Mouse (Mus musculus): ENCODE data around the gene Gm16867. TPM values are rescaled to one million over a fixed set of nuclear protein-coding genes. Genes with fewer than 3 reads are reported as not detected.
"Not testable (repeated sequence)": the region's sequence is repeated elsewhere in the genome, so short reads cannot be mapped to it uniquely, and the experiment has no call there.

The Gm16867 gene
- polyA plus RNA-seq (2014; fragmentation: Nextera tagmentation; extraction: Ambion mirVana) = not detected in 2 replicates

GRCm38 (mm10) chr14:69503174-69503573 is at the start of gene Gm16867:
Gene Gm16867 (minus strand): TSS chr14:69503362.
- H3K27me3 ChIP-seq (replicated peaks; ENCODE audit: control insufficient read depth, insufficient read depth, low read length); H3K9ac ChIP-seq (ENCODE audit: low read depth, low read length); DNase-seq (ENCODE audit: low spot score); H3K27ac ChIP-seq (ENCODE audit: low read depth, low read length); H3K4me2 ChIP-seq; H3K9me3 ChIP-seq (ENCODE audit: control insufficient read depth, low read length); H3K4me1 ChIP-seq (replicated peaks; ENCODE audit: control insufficient read depth, insufficient read depth, low read length); H3K4me3 ChIP-seq (ENCODE audit: low read depth, low read length); H3K36me3 ChIP-seq (ENCODE audit: control insufficient read depth, insufficient read depth, low read length): not testable (repeated sequence)
- WGBS = no CpG with 5 or more reads among the region's 29 CpGs
- ATAC-seq (replicated peaks; ENCODE audit: low FRiP score) = peak; percentile 97

- not testable (repeated sequence) for H3K27me3 ChIP-seq (replicated peaks; ENCODE audit: control insufficient read depth, insufficient read depth, low read length); H3K36me3 ChIP-seq (ENCODE audit: control insufficient read depth, insufficient read depth, low read length); H3K9me3 ChIP-seq (ENCODE audit: control insufficient read depth, low read length); ATAC-seq (replicated peaks; ENCODE audit: low FRiP score); H3K4me1 ChIP-seq (replicated peaks; ENCODE audit: control insufficient read depth, insufficient read depth, low read length); H3K9ac ChIP-seq (ENCODE audit: low read depth, low read length); H3K4me2 ChIP-seq; DNase-seq (ENCODE audit: low spot score); H3K27ac ChIP-seq (ENCODE audit: low read depth, low read length); H3K4me3 ChIP-seq (ENCODE audit: low read depth, low read length)
- no CpG with 5 or more reads among the region's 4 CpGs for WGBS
Measured at GRCm38 (mm10) chr14:69547310-69547709, 44.1 kb upstream of the Gm16867 start.

- not testable (repeated sequence) for H3K9me3 ChIP-seq (ENCODE audit: control insufficient read depth, low read length); H3K4me2 ChIP-seq; ATAC-seq (replicated peaks; ENCODE audit: low FRiP score); H3K27ac ChIP-seq (ENCODE audit: low read depth, low read length); H3K27me3 ChIP-seq (replicated peaks; ENCODE audit: control insufficient read depth, insufficient read depth, low read length); H3K4me3 ChIP-seq (ENCODE audit: low read depth, low read length); H3K4me1 ChIP-seq (replicated peaks; ENCODE audit: control insufficient read depth, insufficient read depth, low read length); H3K36me3 ChIP-seq (ENCODE audit: control insufficient read depth, insufficient read depth, low read length); H3K9ac ChIP-seq (ENCODE audit: low read depth, low read length); DNase-seq (ENCODE audit: low spot score)
- WGBS = no CpG with 5 or more reads among the region's 2 CpGs
Measured at GRCm38 (mm10) chr14:69545052-69545451, 41.9 kb upstream of the Gm16867 start.

GRCm38 (mm10) chr14:69544033-69544432 is 40.9 kb upstream of the Gm16867 start:
- H3K4me2 ChIP-seq; H3K9me3 ChIP-seq (ENCODE audit: control insufficient read depth, low read length); H3K4me1 ChIP-seq (replicated peaks; ENCODE audit: control insufficient read depth, insufficient read depth, low read length); H3K27me3 ChIP-seq (replicated peaks; ENCODE audit: control insufficient read depth, insufficient read depth, low read length); DNase-seq (ENCODE audit: low spot score); H3K9ac ChIP-seq (ENCODE audit: low read depth, low read length); H3K27ac ChIP-seq (ENCODE audit: low read depth, low read length); H3K4me3 ChIP-seq (ENCODE audit: low read depth, low read length); ATAC-seq (replicated peaks; ENCODE audit: low FRiP score); H3K36me3 ChIP-seq (ENCODE audit: control insufficient read depth, insufficient read depth, low read length): not testable (repeated sequence)
- no CpG with 5 or more reads among the region's 7 CpGs for WGBS

- DNase-seq (ENCODE audit: low spot score); H3K27me3 ChIP-seq (replicated peaks; ENCODE audit: control insufficient read depth, insufficient read depth, low read length); H3K4me3 ChIP-seq (ENCODE audit: low read depth, low read length); H3K36me3 ChIP-seq (ENCODE audit: control insufficient read depth, insufficient read depth, low read length); ATAC-seq (replicated peaks; ENCODE audit: low FRiP score); H3K4me2 ChIP-seq; H3K9me3 ChIP-seq (ENCODE audit: control insufficient read depth, low read length); H3K27ac ChIP-seq (ENCODE audit: low read depth, low read length); H3K4me1 ChIP-seq (replicated peaks; ENCODE audit: control insufficient read depth, insufficient read depth, low read length); H3K9ac ChIP-seq (ENCODE audit: low read depth, low read length): not testable (repeated sequence)
- WGBS = no CpG with 5 or more reads among the region's 7 CpGs
Measured at GRCm38 (mm10) chr14:69542695-69543094, 39.5 kb upstream of the Gm16867 start.

GRCm38 (mm10) chr14:69540113-69540512 is 37.0 kb upstream of the Gm16867 start:
- not testable (repeated sequence) for H3K27ac ChIP-seq (ENCODE audit: low read depth, low read length); H3K4me2 ChIP-seq; H3K4me3 ChIP-seq (ENCODE audit: low read depth, low read length); H3K27me3 ChIP-seq (replicated peaks; ENCODE audit: control insufficient read depth, insufficient read depth, low read length); H3K36me3 ChIP-seq (ENCODE audit: control insufficient read depth, insufficient read depth, low read length); DNase-seq (ENCODE audit: low spot score); H3K9ac ChIP-seq (ENCODE audit: low read depth, low read length); H3K4me1 ChIP-seq (replicated peaks; ENCODE audit: control insufficient read depth, insufficient read depth, low read length); H3K9me3 ChIP-seq (ENCODE audit: control insufficient read depth, low read length)
- WGBS = no CpG with 5 or more reads among the region's 5 CpGs
- ATAC-seq (replicated peaks; ENCODE audit: low FRiP score) = peak; percentile 95

GRCm38 (mm10) chr14:69536539-69536938 is 33.4 kb upstream of the Gm16867 start:
- not testable (repeated sequence) for DNase-seq (ENCODE audit: low spot score); H3K9me3 ChIP-seq (ENCODE audit: control insufficient read depth, low read length); H3K4me1 ChIP-seq (replicated peaks; ENCODE audit: control insufficient read depth, insufficient read depth, low read length); H3K4me2 ChIP-seq; H3K27ac ChIP-seq (ENCODE audit: low read depth, low read length); H3K36me3 ChIP-seq (ENCODE audit: control insufficient read depth, insufficient read depth, low read length); H3K27me3 ChIP-seq (replicated peaks; ENCODE audit: control insufficient read depth, insufficient read depth, low read length); H3K9ac ChIP-seq (ENCODE audit: low read depth, low read length); H3K4me3 ChIP-seq (ENCODE audit: low read depth, low read length)
- no CpG with 5 or more reads among the region's 7 CpGs for WGBS
- peak; percentile 88 for ATAC-seq (replicated peaks; ENCODE audit: low FRiP score)

GRCm38 (mm10) chr14:69526202-69526601 is 23.0 kb upstream of the Gm16867 start:
- H3K27me3 ChIP-seq (replicated peaks; ENCODE audit: control insufficient read depth, insufficient read depth, low read length); H3K4me2 ChIP-seq; DNase-seq (ENCODE audit: low spot score); H3K9me3 ChIP-seq (ENCODE audit: control insufficient read depth, low read length); H3K27ac ChIP-seq (ENCODE audit: low read depth, low read length); H3K4me3 ChIP-seq (ENCODE audit: low read depth, low read length); H3K9ac ChIP-seq (ENCODE audit: low read depth, low read length); H3K4me1 ChIP-seq (replicated peaks; ENCODE audit: control insufficient read depth, insufficient read depth, low read length); H3K36me3 ChIP-seq (ENCODE audit: control insufficient read depth, insufficient read depth, low read length): not testable (repeated sequence)
- no CpG with 5 or more reads among the region's 1 CpGs for WGBS
- ATAC-seq (replicated peaks; ENCODE audit: low FRiP score) = peak; percentile 80

- no CpG with 5 or more reads among the region's 1 CpGs for WGBS
- not testable (repeated sequence) for H3K27ac ChIP-seq (ENCODE audit: low read depth, low read length); H3K36me3 ChIP-seq (ENCODE audit: control insufficient read depth, insufficient read depth, low read length); H3K4me2 ChIP-seq; H3K9ac ChIP-seq (ENCODE audit: low read depth, low read length); DNase-seq (ENCODE audit: low spot score); H3K4me1 ChIP-seq (replicated peaks; ENCODE audit: control insufficient read depth, insufficient read depth, low read length); H3K27me3 ChIP-seq (replicated peaks; ENCODE audit: control insufficient read depth, insufficient read depth, low read length); H3K4me3 ChIP-seq (ENCODE audit: low read depth, low read length); H3K9me3 ChIP-seq (ENCODE audit: control insufficient read depth, low read length)
- ATAC-seq (replicated peaks; ENCODE audit: low FRiP score) = peak; percentile 95
Measured at GRCm38 (mm10) chr14:69523001-69523400, 19.8 kb upstream of the Gm16867 start.

All from liver, embryonic 11.5 days (tissue).